Mouse (Mus musculus): Measurements from ENCODE around the gene Ppp1r37. TPM values are rescaled to one million over a fixed set of nuclear protein-coding genes. Genes with fewer than 3 reads are reported as not detected.

Ppp1r37 gene
- 10 to 100 TPM; 31.7 to 37.9 TPM for total RNA-seq (2023)

DNA sequence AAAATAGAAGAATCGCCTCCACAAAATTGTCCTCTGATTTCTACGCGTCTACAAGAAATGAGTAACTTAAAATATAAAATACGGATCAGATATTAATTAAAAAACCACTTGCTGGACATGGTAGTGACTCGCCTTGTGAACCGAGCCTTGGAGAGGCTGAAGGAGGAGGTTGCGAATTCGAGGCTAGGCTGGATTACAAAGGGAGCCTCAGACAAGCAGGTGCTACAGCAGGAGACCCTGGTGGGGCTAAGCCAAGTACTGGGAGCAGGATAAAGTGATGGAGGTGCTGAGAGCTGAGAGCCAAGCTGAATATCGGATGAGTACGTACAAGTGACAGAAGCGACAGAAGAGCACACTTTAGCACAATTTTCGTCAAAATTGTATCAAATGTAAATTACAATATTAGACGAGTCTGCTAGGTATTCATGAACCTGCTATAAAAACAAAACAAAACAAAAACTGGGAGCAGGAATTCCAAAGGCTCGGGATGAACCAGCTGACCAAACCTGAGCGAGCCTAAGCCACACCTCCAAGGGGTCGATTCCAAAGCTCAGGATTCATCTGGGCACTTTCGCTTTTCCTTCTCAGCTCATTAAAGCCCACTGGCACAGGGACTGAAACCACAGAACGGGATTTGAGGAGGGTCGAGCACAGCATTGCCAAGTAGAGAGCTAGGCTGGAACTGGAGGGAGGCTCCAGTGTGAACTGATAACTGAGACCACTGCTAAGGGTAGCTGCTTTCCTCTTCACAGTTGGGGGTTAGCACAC lies at the start of gene Ppp1r37:
Ppp1r37 (minus strand) TSS at position 434 of the 768 bp plus-strand sequence.

DNA sequence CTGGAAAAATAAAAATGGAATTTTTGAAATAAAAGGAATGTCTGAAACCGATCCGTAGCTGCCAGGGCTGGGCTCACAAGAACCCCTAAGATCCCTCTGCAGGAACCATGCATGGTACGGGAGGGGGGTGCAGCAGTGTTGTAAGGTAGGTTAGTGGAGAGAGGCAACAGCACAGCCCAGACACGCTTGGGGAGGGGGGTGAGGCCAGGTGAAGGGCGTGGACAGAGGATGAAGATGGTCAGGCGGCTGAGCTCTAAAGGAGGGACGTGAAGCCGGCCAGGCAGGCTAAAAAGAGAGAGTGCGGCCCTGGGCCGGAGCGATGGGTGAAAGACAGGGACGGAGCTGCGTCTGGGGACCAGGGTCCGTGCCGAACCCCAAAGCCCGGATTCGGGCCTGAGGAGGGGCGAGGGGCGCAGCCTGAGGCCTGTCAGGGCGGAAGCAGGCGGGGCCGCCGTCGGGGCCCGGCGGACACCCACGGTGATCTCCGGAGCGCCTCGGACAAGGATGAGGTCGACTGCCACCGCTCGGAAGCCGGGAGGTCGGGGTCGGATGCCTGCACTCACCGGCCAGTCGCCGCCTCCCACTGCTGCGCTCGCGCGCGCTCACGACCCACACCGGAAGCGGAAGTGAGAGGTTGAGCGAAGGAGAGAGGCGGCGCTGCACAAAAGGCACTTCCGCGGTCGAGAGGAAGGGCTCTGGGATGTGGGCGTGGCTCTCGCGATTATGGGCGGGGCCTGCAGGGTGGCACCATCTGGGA lies 41.2 kb upstream of the Ppp1r37 start, which contains the start of gene Clasrp:
Clasrp (minus strand) TSS at position 638 of the 757 bp plus-strand sequence.

DNA sequence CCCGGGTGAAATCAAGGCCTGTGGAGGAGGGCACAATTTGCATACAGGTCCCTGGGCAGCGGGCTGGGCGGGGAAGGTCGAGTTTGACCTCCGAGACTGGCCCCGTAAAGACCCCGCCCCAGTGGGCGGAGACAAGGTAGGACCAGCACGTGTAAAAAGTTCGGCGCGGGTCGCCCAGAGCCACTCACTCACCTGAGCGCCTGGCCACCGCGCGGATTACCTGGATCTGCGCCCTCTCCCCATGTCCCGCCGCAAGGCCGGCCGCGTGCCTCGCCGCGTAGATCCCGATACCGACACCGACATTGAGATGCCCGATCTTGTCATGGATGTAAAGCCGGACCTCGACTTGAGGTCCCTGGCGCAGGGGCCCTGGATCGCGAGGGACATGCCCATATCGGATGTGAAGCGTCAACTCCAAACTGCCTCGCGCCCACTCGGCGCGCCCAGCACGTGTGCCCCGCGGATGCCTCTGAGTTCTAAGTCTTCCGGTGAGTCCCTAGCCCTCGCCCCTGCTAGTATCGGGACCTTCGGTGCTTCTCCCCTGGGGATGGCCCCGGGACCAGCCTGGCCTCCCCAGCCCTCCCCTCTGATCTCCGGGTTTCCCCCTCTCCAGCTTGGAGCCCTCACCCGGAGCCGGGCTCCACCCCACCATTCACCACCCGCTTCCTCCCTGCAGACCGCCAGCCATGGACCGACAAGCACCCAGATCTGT lies 14.4 kb upstream of the Ppp1r37 start, which contains the start of the genes Zfp296 and Gemin7:
Zfp296 (plus strand) TSS at position 147 of the 712 bp plus-strand sequence.
Gemin7 (minus strand) TSS at position 455 of the 712 bp plus-strand sequence.

GRCm38 (mm10) chr7:19517652-19518365 lies 45.1 kb downstream of the Ppp1r37 start, which contains the start of gene Nkpd1:
Gene Nkpd1, plus strand, starts transcription at chr7:19517838.

GRCm38 (mm10) chr7:19508150-19508923 lies 54.5 kb downstream of the Ppp1r37 start, which contains the start of the genes Bloc1s3 and Trappc6a:
Gene Bloc1s3, minus strand, starts transcription at chr7:19508367.
Gene Trappc6a, plus strand, starts transcription at chr7:19508395.

Other genes with a start within 250 kb of the Ppp1r37 start
- gene Ercc1, start 218.3 kb downstream of the Ppp1r37 start, total RNA-seq (2023): 10 to 100 TPM; 17.0 to 24.4 TPM
- 1 to 10 TPM; 6.7 to 7.1 TPM for gene Cd3eap, start 203.6 kb downstream of the Ppp1r37 start, total RNA-seq (2023)
- 1 to 10 TPM; 1.7 to 2.0 TPM for gene Ppp1r13l, start 203.3 kb downstream of the Ppp1r37 start, total RNA-seq (2023)
- 10 to 100 TPM; 15.0 to 20.7 TPM for gene Ercc2, start 181.1 kb downstream of the Ppp1r37 start, total RNA-seq (2023)
- gene Klc3, start 159.0 kb downstream of the Ppp1r37 start, total RNA-seq (2023): under 1 TPM; 0.42 to 0.62 TPM
- gene Ckm, start 158.3 kb downstream of the Ppp1r37 start, total RNA-seq (2023): 1 to 10 TPM; 2.1 to 2.2 TPM
- gene Mark4, start 104.3 kb downstream of the Ppp1r37 start, total RNA-seq (2023): 10 to 100 TPM; 28.3 to 31.5 TPM
- gene Exoc3l2, start 99.7 kb downstream of the Ppp1r37 start, total RNA-seq (2023): under 1 TPM; 0.38 to 0.42 TPM
- gene Bloc1s3, start 54.7 kb downstream of the Ppp1r37 start, total RNA-seq (2023): 1 to 10 TPM; 9.0 to 9.2 TPM
- gene Trappc6a, start 54.7 kb downstream of the Ppp1r37 start, total RNA-seq (2023): 10 to 100 TPM; 23.9 to 24.1 TPM
- gene Nkpd1, start 45.2 kb downstream of the Ppp1r37 start, total RNA-seq (2023): not detected
- gene Zfp296, start 14.2 kb upstream of the Ppp1r37 start, total RNA-seq (2023): 1 to 10 TPM; 3.3 to 4.4 TPM
- 10 to 100 TPM; 50.6 to 59.9 TPM for gene Gemin7, start 14.5 kb upstream of the Ppp1r37 start, total RNA-seq (2023)
- 10 to 100 TPM; 46.3 to 53.5 TPM for gene Clasrp, start 41.4 kb upstream of the Ppp1r37 start, total RNA-seq (2023)
- 10 to 100 TPM; 17.2 to 17.5 TPM for gene Relb, start 66.4 kb upstream of the Ppp1r37 start, total RNA-seq (2023)
- 10 to 100 TPM; 50.7 to 55.8 TPM for gene Clptm1, start 102.0 kb upstream of the Ppp1r37 start, total RNA-seq (2023)
- 10 to 100 TPM; 29.8 to 43.2 TPM for gene Apoc2, start 114.9 kb upstream of the Ppp1r37 start, total RNA-seq (2023)
- under 1 TPM in 1 of 2 experiments, not detected in 1; 0.91 TPM for gene Gm44805, start 118.3 kb upstream of the Ppp1r37 start, total RNA-seq (2023)
- not detected for gene Apoc4, start 118.4 kb upstream of the Ppp1r37 start, total RNA-seq (2023)
- gene Apoc1, start 129.6 kb upstream of the Ppp1r37 start, total RNA-seq (2023): 1 to 10 TPM; 2.0 to 4.6 TPM
- 10 to 100 TPM; 61.2 to 81.9 TPM for gene Apoe, start 136.1 kb upstream of the Ppp1r37 start, total RNA-seq (2023)
- gene Tomm40, start 152.4 kb upstream of the Ppp1r37 start, total RNA-seq (2023): 10 to 100 TPM; 28.3 to 28.6 TPM
- under 1 TPM; 0.53 to 0.82 TPM for gene Nectin2, start 187.4 kb upstream of the Ppp1r37 start, total RNA-seq (2023)
- not detected for gene Bcam, start 207.9 kb upstream of the Ppp1r37 start, total RNA-seq (2023)
- not detected for gene Cblc, start 233.7 kb upstream of the Ppp1r37 start, total RNA-seq (2023)